Mouse (Mus musculus): ENCODE results near the gene Gm49380.

GRCm38 (mm10) chr9:44135731-44136411, 22.6 kb upstream of the Gm49380 start:
- no peak for TF ChIP-seq POLR2A (IDR thresholded peaks at IDR 0.05; ENCODE audit: low read depth, low read length)
- no peak for TF ChIP-seq CTCF (IDR thresholded peaks at IDR 0.05; ENCODE audit: extremely low read depth, insufficient read length, insufficient replicate concordance, low read depth, low read length)

All from small intestine, adult 2 months (tissue).